Mouse (Mus musculus) lung, postnatal 0 days (tissue): ENCODE measurements around the gene Gbx1.

ENCODE experiments used
- CTCF ChIP-seq: IDR thresholded peaks from 2 replicates; pipeline ENCODE4 v1.5.1; 2016; ENCODE audit warnings: antibody characterized with exemption, mild to moderate bottlenecking
- EP300 ChIP-seq: IDR thresholded peaks from 2 replicates; pipeline ENCODE4 v1.6.1; 2016; ENCODE audit warnings: antibody characterized with exemption, mild to moderate bottlenecking, control low read depth

- no peak for TF ChIP-seq CTCF
- TF ChIP-seq EP300 = no peak
Measured at GRCm38 (mm10) chr5:24542643-24543042, 15.6 kb upstream of the Gbx1 start.
